Comparison of ENCODE assay signal across 7 mouse cellular contexts in the genomic region with DNA sequence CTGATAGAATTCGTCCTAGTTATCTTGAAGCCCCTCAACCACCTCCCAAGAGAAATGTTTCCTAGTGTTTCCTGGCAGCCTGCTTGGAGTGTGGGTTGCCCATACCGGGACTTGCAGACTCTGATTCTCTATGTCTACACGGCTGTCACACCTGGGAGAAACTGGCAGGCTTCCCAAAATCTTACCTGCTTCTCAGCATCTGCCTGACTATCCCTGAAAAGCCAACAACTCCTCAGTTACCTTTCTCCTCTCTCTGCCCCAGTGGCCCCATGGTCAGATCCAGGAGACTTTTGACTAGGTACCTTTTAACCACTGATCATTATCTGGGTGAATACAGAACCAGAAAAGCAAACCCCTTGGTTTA. TPM values are rescaled to one million over a fixed set of nuclear protein-coding genes. Genes with fewer than 3 reads are reported as not detected.
DNase-seq lines count a peak whose midpoint lies in the region; ATAC-seq and TF ChIP-seq lines count a peak whose summit lies in the region.

No protein-coding gene starts in this region.

- peaks cover 12% of the 10 kb centered on the region for H3K4me1 ChIP-seq in embryonic fibroblast, embryonic 13.5 days (ENCODE audit: control insufficient read depth, insufficient read depth, low read length)
- peaks cover 14% of the 10 kb centered on the region for H3K4me1 ChIP-seq in intestine, embryonic 15.5 days (replicated peaks)
- peaks cover 43% of the 10 kb centered on the region for H3K4me1 ChIP-seq in neural tube, embryonic 13.5 days (replicated peaks)

- intact Hi-C loops in gastrocnemius, postnatal 14 days (cut with DNase I; ENCODE audit: low total_unique reads), result no loop called here

- peak overlapping the region; percentile 94 for H3K27ac ChIP-seq in layer of hippocampus, adult 2 months
- no peak overlapping the region for H3K27ac ChIP-seq in embryonic fibroblast, embryonic 13.5 days (ENCODE audit: insufficient read depth, low read length)
- H3K27ac ChIP-seq in intestine, embryonic 15.5 days, result no peak overlapping the region
- H3K27ac ChIP-seq in neural tube, embryonic 13.5 days (replicated peaks), result no peak overlapping the region

- H3K36me3 ChIP-seq in intestine, embryonic 15.5 days, result no peaks in the 10 kb centered on the region
- H3K36me3 ChIP-seq in neural tube, embryonic 13.5 days, result no peaks in the 10 kb centered on the region

- H3K9me3 ChIP-seq in intestine, embryonic 15.5 days, result no peaks in the 10 kb centered on the region
- H3K9me3 ChIP-seq in neural tube, embryonic 13.5 days, result no peaks in the 10 kb centered on the region

- H3K4me2 ChIP-seq in intestine, embryonic 15.5 days (replicated peaks), result peak overlapping the region; percentile 96
- peak overlapping the region; percentile 82 for H3K4me2 ChIP-seq in neural tube, embryonic 13.5 days

- ATAC-seq in intestine, embryonic 15.5 days, result no peak
- no peak for ATAC-seq in neural tube, embryonic 13.5 days (ENCODE audit: low read depth)

- H3K9ac ChIP-seq in intestine, embryonic 15.5 days, result 0 out of 2 replicates have a peak overlapping the region, but pooled peaks have one; percentile 14
- H3K9ac ChIP-seq in neural tube, embryonic 13.5 days, result peak overlapping the region; percentile 93

- no peak for TF ChIP-seq CTCF in layer of hippocampus, adult 2 months (conservative IDR thresholded peaks at IDR 0.05)
- TF ChIP-seq CTCF in embryonic fibroblast, embryonic 13.5 days (IDR thresholded peaks at IDR 0.05; ENCODE audit: borderline replicate concordance, insufficient read depth, low read length), result no peak

- 64% methylated on average over 3 of the region's 3 CpGs for WGBS in intestine, embryonic 15.5 days
- WGBS in neural tube, embryonic 13.5 days, result 77% methylated on average over 3 of the region's 3 CpGs

- no peak for TF ChIP-seq POLR2A in embryonic fibroblast, embryonic 13.5 days (IDR thresholded peaks at IDR 0.05; ENCODE audit: low read depth, low read length)

- no peaks in the 10 kb centered on the region for H3K27me3 ChIP-seq in intestine, embryonic 15.5 days (replicated peaks)
- peaks cover 14% of the 10 kb centered on the region for H3K27me3 ChIP-seq in neural tube, embryonic 13.5 days

- peak overlapping the region; percentile 94 for H3K4me3 ChIP-seq in layer of hippocampus, adult 2 months
- H3K4me3 ChIP-seq in embryonic fibroblast, embryonic 13.5 days (ENCODE audit: insufficient read depth, low read length), result peak overlapping the region; percentile 73
- no peak overlapping the region for H3K4me3 ChIP-seq in intestine, embryonic 15.5 days (replicated peaks)
- peak overlapping the region; percentile 84 for H3K4me3 ChIP-seq in neural tube, embryonic 13.5 days

- no peak for DNase-seq in layer of hippocampus, adult 2 months (ENCODE audit: low spot score in 2 of 2)
- no peak for DNase-seq in layer of hippocampus, postnatal 14 days (ENCODE audit: low spot score in 2 of 2)
- DNase-seq in gastrocnemius, postnatal 25 days, result no peak
- no peak for DNase-seq in gastrocnemius, postnatal 14 days

RNA-seq across cellular contexts. Expression of a gene that starts 1.6 kb away (rescaled TPM):
- total RNA-seq in layer of hippocampus, adult 2 months (2021), result 100 to 1,000 TPM; 326 to 341 TPM
- total RNA-seq in layer of hippocampus, postnatal 14 days (2021), result 100 to 1,000 TPM; 307 to 312 TPM
- polyA plus RNA-seq in embryonic fibroblast, embryonic 13.5 days (2011; ENCODE audit: insufficient read length, low read depth, missing spikeins), result 116 and 121 TPM in 2 replicates
- polyA plus RNA-seq in intestine, embryonic 15.5 days (2015; fragmentation: Nextera tagmentation; extraction: Ambion mirVana), result 71.9 and 73.9 TPM in 2 replicates
- polyA plus RNA-seq in neural tube, embryonic 13.5 days (2015; fragmentation: Nextera tagmentation; extraction: Ambion mirVana), result 123 and 131 TPM in 2 replicates
- total RNA-seq in gastrocnemius, postnatal 25 days (2021), result 10 to 100 TPM; 17.3 to 21.4 TPM
- total RNA-seq in gastrocnemius, postnatal 14 days (2021), result 10 to 100 TPM; 28.6 to 33.0 TPM

RNA-seq across cellular contexts. Expression of a gene that starts 27.2 kb away (rescaled TPM):
- total RNA-seq in layer of hippocampus, adult 2 months (2021), result 10 to 100 TPM; 23.0 to 27.3 TPM
- 10 to 100 TPM; 21.8 to 22.0 TPM for total RNA-seq in layer of hippocampus, postnatal 14 days (2021)
- 15.8 and 18.7 TPM in 2 replicates for polyA plus RNA-seq in embryonic fibroblast, embryonic 13.5 days (2011; ENCODE audit: insufficient read length, low read depth, missing spikeins)
- polyA plus RNA-seq in intestine, embryonic 15.5 days (2015; fragmentation: Nextera tagmentation; extraction: Ambion mirVana), result 10.5 and 11.8 TPM in 2 replicates
- polyA plus RNA-seq in neural tube, embryonic 13.5 days (2015; fragmentation: Nextera tagmentation; extraction: Ambion mirVana), result 10.2 and 11.7 TPM in 2 replicates
- 1 to 10 TPM; 3.8 to 4.5 TPM for total RNA-seq in gastrocnemius, postnatal 25 days (2021)
- 1 to 10 TPM; 3.2 to 4.5 TPM for total RNA-seq in gastrocnemius, postnatal 14 days (2021)

RNA-seq across cellular contexts. Expression of a gene that starts 27.6 kb away (rescaled TPM):
- total RNA-seq in layer of hippocampus, adult 2 months (2021), result 100 to 1,000 TPM in 1 of 2 experiments, 10 to 100 TPM in 1; 91.3 to 104 TPM
- 10 to 100 TPM; 85.3 to 87.5 TPM for total RNA-seq in layer of hippocampus, postnatal 14 days (2021)
- 84.9 and 90.1 TPM in 2 replicates for polyA plus RNA-seq in embryonic fibroblast, embryonic 13.5 days (2011; ENCODE audit: insufficient read length, low read depth, missing spikeins)
- polyA plus RNA-seq in intestine, embryonic 15.5 days (2015; fragmentation: Nextera tagmentation; extraction: Ambion mirVana), result 74.3 and 76.7 TPM in 2 replicates
- polyA plus RNA-seq in neural tube, embryonic 13.5 days (2015; fragmentation: Nextera tagmentation; extraction: Ambion mirVana), result 98.2 and 103 TPM in 2 replicates
- 10 to 100 TPM; 16.2 to 16.8 TPM for total RNA-seq in gastrocnemius, postnatal 25 days (2021)
- total RNA-seq in gastrocnemius, postnatal 14 days (2021), result 10 to 100 TPM; 17.2 to 17.3 TPM

RNA-seq across cellular contexts. Expression of a gene that starts 45.4 kb away (rescaled TPM):
- not detected for total RNA-seq in layer of hippocampus, adult 2 months (2021)
- not detected for total RNA-seq in layer of hippocampus, postnatal 14 days (2021)
- polyA plus RNA-seq in embryonic fibroblast, embryonic 13.5 days (2011; ENCODE audit: insufficient read length, low read depth, missing spikeins), result not detected in 2 replicates
- polyA plus RNA-seq in intestine, embryonic 15.5 days (2015; fragmentation: Nextera tagmentation; extraction: Ambion mirVana), result not detected in 2 replicates
- polyA plus RNA-seq in neural tube, embryonic 13.5 days (2015; fragmentation: Nextera tagmentation; extraction: Ambion mirVana), result 0.29 TPM in 1 of 2 replicates, not detected in the other
- total RNA-seq in gastrocnemius, postnatal 25 days (2021), result not detected
- total RNA-seq in gastrocnemius, postnatal 14 days (2021), result not detected

RNA-seq across cellular contexts. Expression of a gene that starts 46.6 kb away (rescaled TPM):
- not detected for total RNA-seq in layer of hippocampus, adult 2 months (2021)
- not detected for total RNA-seq in layer of hippocampus, postnatal 14 days (2021)
- polyA plus RNA-seq in embryonic fibroblast, embryonic 13.5 days (2011; ENCODE audit: insufficient read length, low read depth, missing spikeins), result not detected in 2 replicates
- polyA plus RNA-seq in intestine, embryonic 15.5 days (2015; fragmentation: Nextera tagmentation; extraction: Ambion mirVana), result not detected in 2 replicates
- not detected in 2 replicates for polyA plus RNA-seq in neural tube, embryonic 13.5 days (2015; fragmentation: Nextera tagmentation; extraction: Ambion mirVana)
- total RNA-seq in gastrocnemius, postnatal 25 days (2021), result not detected
- not detected for total RNA-seq in gastrocnemius, postnatal 14 days (2021)

Comparison
In these comparisons a context has a peak if more than half of its experiments do, and no peak if none do; other contexts are left out.
1. RNA of a gene that starts 1.6 kb away (total RNA-seq): 326 to 341 TPM in layer of hippocampus, adult 2 months and 307 to 312 TPM in layer of hippocampus, postnatal 14 days; 28.6 to 33.0 TPM in gastrocnemius, postnatal 14 days and 17.3 to 21.4 TPM in gastrocnemius, postnatal 25 days; every median in the first group is over 4 times any median in the second.
2. RNA of a gene that starts 27.2 kb away (total RNA-seq): 23.0 to 27.3 TPM in layer of hippocampus, adult 2 months and 21.8 to 22.0 TPM in layer of hippocampus, postnatal 14 days; 3.2 to 4.5 TPM in gastrocnemius, postnatal 14 days and 3.8 to 4.5 TPM in gastrocnemius, postnatal 25 days; every median in the first group is over 4 times any median in the second.
3. RNA of a gene that starts 27.6 kb away (total RNA-seq): 91.3 to 104 TPM in layer of hippocampus, adult 2 months and 85.3 to 87.5 TPM in layer of hippocampus, postnatal 14 days; 17.2 to 17.3 TPM in gastrocnemius, postnatal 14 days and 16.2 to 16.8 TPM in gastrocnemius, postnatal 25 days; every median in the first group is over 4 times any median in the second.